Mouse (Mus musculus): ENCODE measurements around the gene Gpr88. TPM values are rescaled to one million over a fixed set of nuclear protein-coding genes. Genes with fewer than 3 reads are reported as not detected.

Gene Gpr88
- polyA plus RNA-seq, 1 experiment, result 3.3 TPM

DNA sequence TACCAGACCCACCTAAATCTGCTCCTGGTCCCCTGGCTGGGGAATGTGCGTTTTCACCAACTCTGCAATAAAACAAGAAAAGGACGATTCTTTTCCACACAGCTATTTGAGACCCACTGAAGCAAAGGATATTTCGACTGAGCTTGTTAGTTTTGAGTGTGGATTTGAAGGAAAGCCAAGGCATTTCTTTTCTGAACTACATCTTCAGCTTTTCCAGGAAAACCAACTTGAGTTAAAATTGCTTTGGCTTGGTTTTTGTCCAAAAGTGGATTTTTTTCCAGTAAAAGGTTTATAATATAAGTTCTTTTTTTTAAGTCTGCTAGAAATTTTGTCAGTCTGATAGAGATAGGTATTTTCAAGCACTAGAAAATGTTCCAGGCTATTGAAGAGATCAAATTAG is 13.1 kb upstream of the Gpr88 start:
- Histone ChIP-seq H3K27me3 (ENCODE audit: control insufficient read depth, insufficient read depth, low read length) (no peaks in the 10 kb centered on the region), H3K27ac (ENCODE audit: insufficient read depth, low read length) (no peak overlapping the region), H3K4me3 (ENCODE audit: extremely low read depth, insufficient read depth, insufficient read length) (no peak overlapping the region), H3K4me1 (ENCODE audit: control insufficient read depth, insufficient read depth, insufficient read length) (no peaks in the 10 kb centered on the region), H3K36me3 (ENCODE audit: control insufficient read depth, insufficient read depth, low read length) (no peaks in the 10 kb centered on the region)
- no peak for DNase-seq (ENCODE audit: low read depth in 1 of 2, low spot score in 2 of 2)
- WGBS, result 88% methylated on average over 3 of the region's 3 CpGs
- TF ChIP-seq CTCF (IDR thresholded peaks at IDR 0.05; ENCODE audit: extremely low read depth, insufficient read depth, insufficient read length, insufficient replicate concordance) (no peak), POLR2A (IDR thresholded peaks at IDR 0.05; ENCODE audit: low read depth, low read length) (no peak)

DNA sequence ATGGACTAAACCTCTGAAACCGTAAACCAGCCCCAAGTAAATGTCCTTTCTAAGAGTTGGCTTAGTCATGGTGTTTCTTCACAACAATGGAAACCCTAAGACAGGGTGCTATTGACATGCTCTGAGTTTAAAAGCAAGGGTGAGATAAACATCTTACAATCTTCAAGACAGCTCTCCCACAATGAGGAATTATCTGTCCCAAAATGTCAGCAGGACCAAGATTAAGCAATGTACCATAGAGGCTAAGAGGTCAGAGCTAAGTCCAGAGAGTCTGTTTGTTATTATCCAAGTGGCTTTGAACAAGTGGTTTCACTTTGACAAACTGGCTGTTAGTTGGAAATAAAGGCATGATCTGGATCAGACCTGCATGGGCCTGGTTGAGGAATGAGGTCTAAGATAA is 10.7 kb upstream of the Gpr88 start:
- no peak for DNase-seq (ENCODE audit: low read depth in 1 of 2, low spot score in 2 of 2)
- Histone ChIP-seq H3K36me3 (ENCODE audit: control insufficient read depth, insufficient read depth, low read length) (no peaks in the 10 kb centered on the region), H3K4me1 (ENCODE audit: control insufficient read depth, insufficient read depth, insufficient read length) (no peaks in the 10 kb centered on the region), H3K27ac (ENCODE audit: insufficient read depth, low read length) (no peak overlapping the region), H3K27me3 (ENCODE audit: control insufficient read depth, insufficient read depth, low read length) (no peaks in the 10 kb centered on the region), H3K4me3 (ENCODE audit: extremely low read depth, insufficient read depth, insufficient read length) (no peak overlapping the region)
- no peak for TF ChIP-seq CTCF (IDR thresholded peaks at IDR 0.05; ENCODE audit: extremely low read depth, insufficient read depth, insufficient read length, insufficient replicate concordance)
- no peak for TF ChIP-seq POLR2A (IDR thresholded peaks at IDR 0.05; ENCODE audit: low read depth, low read length)
- 91% methylated on average over 1 of the region's 1 CpGs for WGBS

DNA sequence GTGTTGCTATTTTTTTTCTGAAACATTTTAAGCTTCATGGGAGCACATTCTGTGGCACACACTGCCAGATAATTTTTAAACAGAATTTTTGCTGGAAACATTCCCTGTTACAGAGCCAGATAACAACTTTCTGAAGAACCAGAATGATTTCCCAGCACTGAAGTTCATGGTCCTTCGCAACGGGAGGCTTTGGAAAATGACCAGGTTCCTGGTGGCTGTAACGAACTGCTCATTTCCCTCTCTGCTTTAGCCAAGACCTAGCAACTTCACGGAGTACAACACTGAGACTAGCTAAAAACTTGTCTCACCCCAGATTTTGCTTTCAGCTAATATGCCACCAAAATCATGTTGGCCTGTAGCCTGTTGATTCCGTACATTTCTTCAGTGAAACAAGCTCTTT is 9.8 kb upstream of the Gpr88 start:
- H3K4me1 ChIP-seq (ENCODE audit: control insufficient read depth, insufficient read depth, insufficient read length), result no peaks in the 10 kb centered on the region
- H3K4me3 ChIP-seq (ENCODE audit: extremely low read depth, insufficient read depth, insufficient read length), result no peak overlapping the region
- TF ChIP-seq CTCF (IDR thresholded peaks at IDR 0.05; ENCODE audit: extremely low read depth, insufficient read depth, insufficient read length, insufficient replicate concordance), result no peak
- TF ChIP-seq POLR2A (IDR thresholded peaks at IDR 0.05; ENCODE audit: low read depth, low read length), result no peak
- DNase-seq (ENCODE audit: low read depth in 1 of 2, low spot score in 2 of 2), result no peak
- H3K36me3 ChIP-seq (ENCODE audit: control insufficient read depth, insufficient read depth, low read length), result no peaks in the 10 kb centered on the region
- 88% methylated on average over 5 of the region's 5 CpGs for WGBS
- no peak overlapping the region for H3K27ac ChIP-seq (ENCODE audit: insufficient read depth, low read length)
- H3K27me3 ChIP-seq (ENCODE audit: control insufficient read depth, insufficient read depth, low read length), result no peaks in the 10 kb centered on the region

DNA sequence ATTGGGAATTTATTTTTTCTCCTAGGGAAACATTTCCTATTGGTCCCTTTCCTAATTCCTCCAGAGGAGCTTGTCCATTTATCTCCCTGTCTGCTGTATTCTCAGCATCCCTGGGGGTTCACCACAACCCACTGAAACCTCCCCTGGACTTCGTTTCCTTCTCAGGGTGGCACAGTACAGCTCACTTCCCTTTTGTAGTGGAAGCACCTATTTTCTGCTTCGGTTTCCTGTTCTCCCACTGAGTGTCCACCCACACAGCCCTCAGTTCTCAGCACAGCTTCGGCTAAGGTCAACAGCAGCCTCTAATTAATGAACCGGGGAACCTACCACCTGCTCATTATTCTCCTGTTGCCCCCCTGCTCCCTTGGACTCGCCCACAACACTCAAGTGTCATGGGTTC is 2.8 kb upstream of the Gpr88 start:
- TF ChIP-seq POLR2A (IDR thresholded peaks at IDR 0.05; ENCODE audit: low read depth, low read length), result no peak
- no peak for TF ChIP-seq CTCF (IDR thresholded peaks at IDR 0.05; ENCODE audit: extremely low read depth, insufficient read depth, insufficient read length, insufficient replicate concordance)
- Histone ChIP-seq H3K27ac (ENCODE audit: insufficient read depth, low read length) (no peak overlapping the region), H3K4me1 (ENCODE audit: control insufficient read depth, insufficient read depth, insufficient read length) (peaks cover 2% of the 10 kb centered on the region), H3K27me3 (ENCODE audit: control insufficient read depth, insufficient read depth, low read length) (peaks cover 11% of the 10 kb centered on the region), H3K36me3 (ENCODE audit: control insufficient read depth, insufficient read depth, low read length) (no peaks in the 10 kb centered on the region), H3K4me3 (ENCODE audit: extremely low read depth, insufficient read depth, insufficient read length) (no peak overlapping the region)
- 7% methylated on average over 5 of the region's 5 CpGs for WGBS
- DNase-seq (ENCODE audit: low read depth in 1 of 2, low spot score in 2 of 2), result no peak

DNA sequence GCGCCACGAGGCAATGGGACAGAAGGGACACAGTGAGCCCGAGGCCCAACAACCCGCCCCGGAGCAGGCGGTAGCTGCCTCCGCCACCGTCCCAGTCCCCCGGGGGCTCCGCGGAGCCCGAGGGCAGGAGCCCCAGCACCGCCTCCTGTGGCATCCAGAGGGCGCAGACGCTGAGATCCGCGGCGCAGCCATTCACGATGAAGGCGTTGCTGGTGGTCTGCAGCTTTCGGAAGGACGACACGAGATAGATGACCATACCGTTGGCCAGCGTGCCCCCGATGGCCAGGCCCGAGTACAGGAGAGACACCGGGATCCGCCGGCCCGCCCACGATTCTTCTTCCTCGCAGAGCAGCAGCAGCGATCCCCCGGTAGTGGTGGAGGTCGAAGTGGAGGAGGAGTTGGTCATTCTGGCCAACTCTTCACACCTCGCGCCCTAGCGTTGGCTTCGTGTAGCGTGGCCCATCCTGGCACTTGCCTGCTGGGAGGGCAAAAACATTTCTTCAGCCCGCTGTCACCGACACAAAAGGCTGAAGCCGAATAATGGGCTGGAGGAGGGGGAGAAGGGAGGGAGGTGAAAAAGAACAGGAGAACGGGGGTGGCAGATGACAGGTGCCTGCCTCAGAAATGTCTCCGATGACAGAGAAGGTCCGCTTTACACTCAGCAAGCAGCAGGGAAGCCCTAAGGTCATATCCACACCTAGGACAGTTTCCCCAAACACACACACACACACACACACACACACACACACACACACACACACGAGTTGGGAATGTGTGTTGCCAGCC is 855 bp downstream of the Gpr88 start:
- 2% methylated on average over 48 of the region's 48 CpGs for WGBS
- Histone ChIP-seq H3K36me3 (ENCODE audit: control insufficient read depth, insufficient read depth, low read length) (no peaks in the 10 kb centered on the region), H3K27ac (ENCODE audit: insufficient read depth, low read length) (no peak overlapping the region), H3K4me3 (ENCODE audit: extremely low read depth, insufficient read depth, insufficient read length) (peak overlapping the region; percentile 40), H3K27me3 (ENCODE audit: control insufficient read depth, insufficient read depth, low read length) (peaks cover 12% of the 10 kb centered on the region), H3K4me1 (ENCODE audit: control insufficient read depth, insufficient read depth, insufficient read length) (peaks cover 2% of the 10 kb centered on the region)
- TF ChIP-seq POLR2A (IDR thresholded peaks at IDR 0.05; ENCODE audit: low read depth, low read length) (no peak), CTCF (IDR thresholded peaks at IDR 0.05; ENCODE audit: extremely low read depth, insufficient read depth, insufficient read length, insufficient replicate concordance) (no peak)
- DNase-seq (ENCODE audit: low read depth in 1 of 2, low spot score in 2 of 2), result no peak

DNA sequence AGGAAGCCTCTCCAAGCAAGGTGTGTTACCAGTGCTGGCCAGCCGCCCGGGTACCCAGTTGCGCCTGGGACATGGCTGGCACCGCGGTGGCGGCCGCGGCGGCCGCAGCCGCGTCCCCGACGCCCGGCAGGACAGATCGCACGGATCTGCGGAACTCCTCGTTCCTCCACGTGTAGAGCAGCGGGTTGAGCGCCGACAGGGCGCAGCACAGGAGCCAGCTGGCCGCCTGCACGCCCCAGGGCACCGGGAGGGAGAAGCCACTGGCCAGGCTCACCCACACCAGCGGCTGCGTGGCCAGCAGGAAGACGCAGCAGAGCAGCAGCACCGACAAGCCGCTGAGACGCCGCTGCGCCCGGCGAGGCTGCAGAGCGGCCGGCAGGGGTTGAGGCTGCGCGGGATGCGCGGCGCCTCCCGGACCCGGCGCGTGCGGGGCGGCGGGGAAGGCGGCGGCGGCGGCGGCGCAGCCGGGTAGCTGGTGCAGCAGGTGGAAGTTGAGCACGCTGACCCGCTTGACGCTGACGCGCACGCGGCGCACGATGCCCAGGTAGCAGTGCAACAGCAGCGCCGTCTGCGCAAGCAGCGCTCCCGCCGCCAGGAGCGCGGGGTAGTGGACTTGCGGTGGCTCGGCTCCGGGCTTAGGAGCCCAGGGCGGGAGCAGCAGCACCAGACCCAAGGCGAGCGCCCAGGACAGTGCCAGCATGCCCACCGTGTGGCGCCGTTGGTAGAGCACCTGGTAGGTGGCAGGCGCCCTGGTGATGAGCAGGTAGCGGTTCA is 1.6 kb downstream of the Gpr88 start:
- H3K27ac ChIP-seq (ENCODE audit: insufficient read depth, low read length), result no peak overlapping the region
- no peaks in the 10 kb centered on the region for H3K36me3 ChIP-seq (ENCODE audit: control insufficient read depth, insufficient read depth, low read length)
- no peak for DNase-seq (ENCODE audit: low read depth in 1 of 2, low spot score in 2 of 2)
- WGBS, result 2% methylated on average over 86 of the region's 86 CpGs
- H3K27me3 ChIP-seq (ENCODE audit: control insufficient read depth, insufficient read depth, low read length), result peaks cover 12% of the 10 kb centered on the region
- H3K4me3 ChIP-seq (ENCODE audit: extremely low read depth, insufficient read depth, insufficient read length), result peak overlapping the region; percentile 40
- no peak for TF ChIP-seq CTCF (IDR thresholded peaks at IDR 0.05; ENCODE audit: extremely low read depth, insufficient read depth, insufficient read length, insufficient replicate concordance)
- no peak for TF ChIP-seq POLR2A (IDR thresholded peaks at IDR 0.05; ENCODE audit: low read depth, low read length)
- peaks cover 2% of the 10 kb centered on the region for H3K4me1 ChIP-seq (ENCODE audit: control insufficient read depth, insufficient read depth, insufficient read length)

DNA sequence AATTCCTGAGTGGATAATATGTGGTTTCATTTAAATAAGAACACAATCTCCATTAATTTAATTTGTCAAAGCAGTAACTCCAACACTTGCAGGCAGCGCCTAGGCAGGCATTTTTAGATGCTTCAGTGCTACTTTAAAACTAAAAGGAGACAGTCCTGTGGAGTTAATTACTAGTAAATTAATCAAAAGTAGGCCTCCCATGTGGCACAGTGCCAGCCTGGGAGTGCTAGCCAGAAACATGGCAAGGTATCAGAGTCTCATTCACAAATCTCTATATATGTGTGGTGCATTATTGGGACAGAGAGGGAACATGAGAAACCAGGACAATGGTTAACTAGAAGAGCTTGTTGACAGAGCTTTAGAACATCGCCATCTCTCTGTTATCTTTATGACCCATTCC is 4.3 kb downstream of the Gpr88 start:
- Histone ChIP-seq H3K27me3 (ENCODE audit: control insufficient read depth, insufficient read depth, low read length) (peaks cover 12% of the 10 kb centered on the region), H3K36me3 (ENCODE audit: control insufficient read depth, insufficient read depth, low read length) (no peaks in the 10 kb centered on the region), H3K4me1 (ENCODE audit: control insufficient read depth, insufficient read depth, insufficient read length) (peaks cover 2% of the 10 kb centered on the region), H3K4me3 (ENCODE audit: extremely low read depth, insufficient read depth, insufficient read length) (no peak overlapping the region), H3K27ac (ENCODE audit: insufficient read depth, low read length) (no peak overlapping the region)
- TF ChIP-seq POLR2A (IDR thresholded peaks at IDR 0.05; ENCODE audit: low read depth, low read length) (no peak), CTCF (IDR thresholded peaks at IDR 0.05; ENCODE audit: extremely low read depth, insufficient read depth, insufficient read length, insufficient replicate concordance) (no peak)
- DNase-seq (ENCODE audit: low read depth in 1 of 2, low spot score in 2 of 2), result no peak
- WGBS, result 87% methylated on average over 2 of the region's 2 CpGs

All from spleen, adult 2 months (tissue).